Mouse (Mus musculus): ENCODE measurements around the gene Sbk1.

- no peak for TF ChIP-seq POLR2A (IDR thresholded peaks at IDR 0.05; ENCODE audit: borderline replicate concordance, extremely low read depth, low read depth, low read length)
- no peak for TF ChIP-seq CTCF (IDR thresholded peaks at IDR 0.05; ENCODE audit: insufficient read depth, low read length)
Measured at GRCm38 (mm10) chr7:126274626-126275025, 2.2 kb downstream of the Sbk1 start.

Measured in lung, adult 2 months (tissue).